Comparison of ENCODE assay signal across 19 mouse cellular contexts in genomic region chrX:81616397-81616796, GRCm38 (mm10).
DNase-seq lines count a peak whose midpoint lies in the region; ATAC-seq and TF ChIP-seq lines count a peak whose summit lies in the region.
"Had no signal": no experiment of that assay in that cellular context is flagged by ENCODE, and none has a peak within 500 bp of the region (broad histone marks: within the 10 kb centered on the region; RNA-seq: fewer than 3 reads in every experiment).

No protein-coding gene starts in this region.

- no peaks in the 10 kb centered on the region for H3K36me3 ChIP-seq in intestine, postnatal 0 days (ENCODE audit: control insufficient read depth, insufficient read depth)
- no peaks in the 10 kb centered on the region for H3K36me3 ChIP-seq in intestine, embryonic 15.5 days
- H3K36me3 ChIP-seq: forebrain, embryonic 12.5 days; hindbrain, embryonic 15.5 days; limb, embryonic 13.5 days; liver, embryonic 15.5 days; midbrain, embryonic 12.5 days had no signal

- no peaks in the 10 kb centered on the region for H3K9me3 ChIP-seq in intestine, postnatal 0 days (ENCODE audit: control insufficient read depth)
- no peaks in the 10 kb centered on the region for H3K9me3 ChIP-seq in intestine, embryonic 15.5 days
- H3K9me3 ChIP-seq: forebrain, embryonic 12.5 days; hindbrain, embryonic 15.5 days; limb, embryonic 13.5 days; liver, embryonic 15.5 days; midbrain, embryonic 12.5 days had no signal

- no peaks in the 10 kb centered on the region for H3K4me1 ChIP-seq in intestine, postnatal 0 days (replicated peaks; ENCODE audit: control insufficient read depth, insufficient read depth, low read length)
- no peaks in the 10 kb centered on the region for H3K4me1 ChIP-seq in intestine, embryonic 15.5 days (replicated peaks)
- H3K4me1 ChIP-seq: forebrain, embryonic 12.5 days; hindbrain, embryonic 15.5 days; limb, embryonic 13.5 days; liver, embryonic 15.5 days; midbrain, embryonic 12.5 days had no signal

- TF ChIP-seq CTCF in intestine, postnatal 0 days (IDR thresholded peaks at IDR 0.05; ENCODE audit: low read depth): peak; percentile 24; the same call in 1 of the 2 replicates

- H3K9ac ChIP-seq in intestine, postnatal 0 days (ENCODE audit: low read depth, low read length): no peak overlapping the region
- H3K9ac ChIP-seq in intestine, embryonic 15.5 days: no peak overlapping the region
- H3K9ac ChIP-seq: forebrain, embryonic 12.5 days; hindbrain, embryonic 15.5 days; limb, embryonic 13.5 days; liver, embryonic 15.5 days; midbrain, embryonic 12.5 days had no signal

- no peak overlapping the region for H3K4me3 ChIP-seq in intestine, postnatal 0 days (ENCODE audit: low read depth, low read length)
- H3K4me3 ChIP-seq in intestine, embryonic 15.5 days (replicated peaks): no peak overlapping the region
- H3K4me3 ChIP-seq: forebrain, embryonic 12.5 days; hindbrain, embryonic 15.5 days; limb, embryonic 13.5 days; liver, embryonic 15.5 days; midbrain, embryonic 12.5 days had no signal

- WGBS in intestine, postnatal 0 days: 48% methylated on average over 3 of the region's 3 CpGs
- 41% methylated on average over 3 of the region's 3 CpGs for WGBS in intestine, embryonic 15.5 days

- no peaks in the 10 kb centered on the region for H3K27me3 ChIP-seq in intestine, postnatal 0 days (replicated peaks; ENCODE audit: control insufficient read depth, insufficient read depth, low read length)
- H3K27me3 ChIP-seq in intestine, embryonic 15.5 days (replicated peaks): no peaks in the 10 kb centered on the region
- H3K27me3 ChIP-seq: forebrain, embryonic 12.5 days; hindbrain, embryonic 15.5 days; limb, embryonic 13.5 days; liver, embryonic 15.5 days; midbrain, embryonic 12.5 days had no signal

- DNase-seq in embryo, embryonic 10.5 days (ENCODE audit: low spot score): peak; percentile 5
- DNase-seq in embryo, embryonic 10 days (ENCODE audit: low spot score): no peak
- peak; percentile 7 for DNase-seq in 416B (ENCODE audit: low read depth)
- peak; percentile 19 for DNase-seq in brain, adult 2 months (ENCODE audit: low read depth, low spot score)
- no peak for DNase-seq in thymus, postnatal 14 days
- no peak for DNase-seq in cerebellum, postnatal 4 days (ENCODE audit: low spot score in 2 of 2)
- DNase-seq: adrenal gland, postnatal 14 days; B cell, adult 2 months; cerebellum, postnatal 14 days; heart, adult 11 months; kidney, adult 8-10 months; lung, postnatal 36 days had no signal

- H3K4me2 ChIP-seq in intestine, postnatal 0 days (replicated peaks; ENCODE audit: low read depth): no peak overlapping the region
- H3K4me2 ChIP-seq in intestine, embryonic 15.5 days (replicated peaks): no peak overlapping the region
- H3K4me2 ChIP-seq: forebrain, embryonic 12.5 days; hindbrain, embryonic 15.5 days; limb, embryonic 13.5 days; liver, embryonic 15.5 days; midbrain, embryonic 12.5 days had no signal

- no peak for ATAC-seq in intestine, postnatal 0 days
- ATAC-seq in intestine, embryonic 15.5 days: no peak

- H3K27ac ChIP-seq in intestine, postnatal 0 days (ENCODE audit: low read depth, low read length): no peak overlapping the region
- no peak overlapping the region for H3K27ac ChIP-seq in intestine, embryonic 15.5 days
- H3K27ac ChIP-seq: forebrain, embryonic 12.5 days; hindbrain, embryonic 15.5 days; limb, embryonic 13.5 days; liver, embryonic 15.5 days; midbrain, embryonic 12.5 days had no signal

Comparison
In these comparisons a context has a peak if more than half of its experiments do, and no peak if none do; other contexts are left out.
1. DNase-seq: peak in embryo, embryonic 10.5 days (single experiment), 416B (single experiment) and brain, adult 2 months (single experiment); none in embryo, embryonic 10 days (single experiment), thymus, postnatal 14 days (single experiment) and cerebellum, postnatal 4 days (0 of 2).